Mouse (Mus musculus): Measurements from ENCODE around the gene Kpna2. TPM values are rescaled to one million over a fixed set of nuclear protein-coding genes. Genes with fewer than 3 reads are reported as not detected.

Kpna2 gene
- total RNA-seq, 2 experiments from 2014 or later = 23.7 to 29.3 TPM

GRCm38 (mm10) chr11:106957271-106957980 lies 41.9 kb downstream of the Kpna2 start:
- DNase-seq (ENCODE audit: low spot score in 2 of 2) = no peak
- intact Hi-C loops (cut with DNase I) = no loop called here

GRCm38 (mm10) chr11:106954566-106954965 lies 44.8 kb downstream of the Kpna2 start:
- DNase-seq (ENCODE audit: low spot score in 2 of 2) = no peak
- intact Hi-C loops (cut with DNase I) = no loop called here

DNA sequence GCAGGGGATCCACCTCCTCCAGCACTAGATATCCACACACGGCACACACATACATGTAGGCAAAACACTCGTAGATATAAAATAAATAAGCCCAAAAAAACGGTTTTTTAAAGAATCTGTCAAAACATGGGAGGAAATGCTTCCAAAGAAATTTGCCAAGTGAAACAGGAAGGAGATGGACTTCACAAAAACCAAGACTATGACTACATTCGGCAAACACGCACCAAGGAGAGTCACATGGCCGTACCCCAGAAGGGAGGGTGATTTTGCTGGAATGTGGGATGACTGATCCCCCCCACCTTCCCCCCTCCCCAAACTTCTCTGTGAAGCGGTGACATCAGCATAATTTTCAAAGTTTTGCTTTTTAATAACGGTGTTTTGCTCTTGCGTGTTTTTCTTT lies 45.2 kb downstream of the Kpna2 start:
- intact Hi-C loops (cut with DNase I) = no loop called here

More for the DNA sequence above, 45.2 kb downstream of the Kpna2 start:
- DNase-seq (ENCODE audit: low spot score in 2 of 2) = no peak

Other genes with a start within 250 kb of the Kpna2 start
- 10 to 100 TPM; 16.2 to 18.0 TPM for gene Pecam1, start 248.9 kb downstream of the Kpna2 start, total RNA-seq (2021)
- not detected for gene Milr1, start 248.3 kb downstream of the Kpna2 start, total RNA-seq (2021)
- gene Polg2, start 220.0 kb downstream of the Kpna2 start, total RNA-seq (2021) = 1 to 10 TPM; 2.8 to 4.4 TPM
- gene Ddx5, start 210.4 kb downstream of the Kpna2 start, total RNA-seq (2021) = 100 to 1,000 TPM; 633 to 643 TPM
- gene Cep95, start 210.3 kb downstream of the Kpna2 start, total RNA-seq (2021) = 10 to 100 TPM; 11.1 to 11.3 TPM
- gene Smurf2, start 78.8 kb downstream of the Kpna2 start, total RNA-seq (2021) = 10 to 100 TPM; 27.1 to 30.6 TPM
- gene 1810010H24Rik, start 26.1 kb upstream of the Kpna2 start, total RNA-seq (2021) = 1 to 10 TPM; 2.9 to 4.6 TPM
- gene Bptf, start 132.6 kb upstream of the Kpna2 start, total RNA-seq (2021) = 10 to 100 TPM; 59.9 to 60.6 TPM
- gene Nol11, start 189.8 kb upstream of the Kpna2 start, total RNA-seq (2021) = 10 to 100 TPM; 25.3 to 25.5 TPM